Mouse (Mus musculus) heart, postnatal 14 days (tissue): ENCODE results near the gene Psma2. TPM values are rescaled to one million over a fixed set of nuclear protein-coding genes. Genes with fewer than 3 reads are reported as not detected.
A peak's percentile ranks its signal among the peaks of the same experiment; 100 is the strongest.

Experiments
- DNase-seq, 2 experiments: peaks; one replicate each; pipeline ENCODE4 v3.0.0; 2021 to 2022
- intact Hi-C: fragments of 180-260 bp; cut with DNase I; formaldehyde crosslinking; loops from one replicate; pipeline ENCODE4 v1.15.1; 2025
- long read RNA-seq, 2 experiments: library from polyadenylated mRNA; stranded (forward); transcript quantifications; one replicate each; pipeline ENCODE4 v2.0.0; 2021
- total RNA-seq, 2 experiments: library from RNA; stranded (reverse); gene quantifications; 2 replicates each; pipeline ENCODE4 v1.2.3; 2021

Gene Psma2
- 10 to 100 TPM; 55.5 to 56.7 TPM for total RNA-seq
- long read RNA-seq, experiment 1, transcript Psma2-201 (8 exons, 2,911 nt) = major isoform, 178 of 184 reads
- long read RNA-seq, experiment 1, partial matches to known transcripts = 3 of 184 reads
- long read RNA-seq, experiment 1, other reads (novel, unspliced or antisense) = 3 of 184 reads
- long read RNA-seq, experiment 2, transcript Psma2-201 (8 exons, 2,911 nt) = major isoform, 163 of 170 reads
- long read RNA-seq, experiment 2, partial matches to known transcripts = 4 of 170 reads
- long read RNA-seq, experiment 2, other reads (novel, unspliced or antisense) = 3 of 170 reads

GRCm38 (mm10) chr13:14612926-14613529 lies at the start of gene Psma2, which contains the start of gene Mrpl32:
TSS of gene Psma2 (plus strand) at chr13:14613240.
TSS of gene Mrpl32 (minus strand) at chr13:14613165.
- DNase-seq = peak; percentile 98
- intact Hi-C loops = loop anchor here (5.0 to 10.0 kb wide), 2 partner anchors 438 to 661 kb away; partner anchors contain the start of gene B3galnt2

GRCm38 (mm10) chr13:14574128-14574527 lies 38.9 kb upstream of the Psma2 start:
- DNase-seq = no peak
- intact Hi-C loops = no loop called here

- intact Hi-C loops = no loop called here
Measured at GRCm38 (mm10) chr13:14580392-14580791, 32.6 kb upstream of the Psma2 start.

GRCm38 (mm10) chr13:14602744-14603143 lies 10.3 kb upstream of the Psma2 start:
- intact Hi-C loops = no loop called here
- DNase-seq = no peak

More at GRCm38 (mm10) chr13:14580392-14580791, 32.6 kb upstream of the Psma2 start:
- no peak for DNase-seq

GRCm38 (mm10) chr13:14607616-14608015 lies 5.4 kb upstream of the Psma2 start:
- intact Hi-C loops = no loop called here
- no peak for DNase-seq

- intact Hi-C loops = loop anchor here (5.0 to 10.0 kb wide), 2 partner anchors 438 to 660 kb away; partner anchors contain the start of gene B3galnt2
- no peak for DNase-seq
Measured at GRCm38 (mm10) chr13:14612463-14612862, 577 bp upstream of the Psma2 start.

- no peak for DNase-seq
- intact Hi-C loops = loop anchor here (5.0 to 10.0 kb wide), 2 partner anchors 439 to 661 kb away; partner anchors contain the start of gene B3galnt2
Measured at GRCm38 (mm10) chr13:14613553-14613952, 513 bp downstream of the Psma2 start.

- intact Hi-C loops = loop anchor here (10.0 kb wide), 1 partner anchor 444 kb away; no protein-coding TSS in a partner anchor
- DNase-seq = peak; percentile 59 to 77
Measured at GRCm38 (mm10) chr13:14618724-14619123, 5.7 kb downstream of the Psma2 start.

GRCm38 (mm10) chr13:14629726-14630641 lies 16.9 kb downstream of the Psma2 start, which contains the start of gene AW209491:
TSS of gene AW209491 (plus strand) at chr13:14630154.
- intact Hi-C loops = no loop called here
- DNase-seq = peak; percentile 93 to 96

GRCm38 (mm10) chr13:14639998-14640397 lies 27.0 kb downstream of the Psma2 start:
- intact Hi-C loops = no loop called here
- DNase-seq = no peak

- intact Hi-C loops = loop anchor here (1.0 kb wide), 1 partner anchor 1111 kb away; no protein-coding TSS in a partner anchor
- DNase-seq = peak in 1 of 2 experiments; percentile 34
Measured at GRCm38 (mm10) chr13:14649301-14649700, 36.3 kb downstream of the Psma2 start.

- intact Hi-C loops = no loop called here
- no peak for DNase-seq
Measured at GRCm38 (mm10) chr13:14667107-14667506, 54.1 kb downstream of the Psma2 start.

- intact Hi-C loops = loop anchor here (5.0 kb wide), 1 partner anchor 1092 kb away; no protein-coding TSS in a partner anchor
- peak in 1 of 2 experiments; percentile 32 for DNase-seq
Measured at GRCm38 (mm10) chr13:14670342-14670741, 57.3 kb downstream of the Psma2 start.

- no peak for DNase-seq
- intact Hi-C loops = no loop called here
Measured at GRCm38 (mm10) chr13:14688955-14689354, 75.9 kb downstream of the Psma2 start.

- intact Hi-C loops = no loop called here
- no peak for DNase-seq
Measured at GRCm38 (mm10) chr13:14716801-14717200, 103.8 kb downstream of the Psma2 start.

- DNase-seq = no peak
- intact Hi-C loops = no loop called here
Measured at GRCm38 (mm10) chr13:14717755-14718154, 104.7 kb downstream of the Psma2 start.
